Comparison of ENCODE assay signal across 8 mouse cellular contexts in genomic region chr9:22156497-22157245, GRCm38 (mm10). TPM values are rescaled to one million over a fixed set of nuclear protein-coding genes. Genes with fewer than 3 reads are reported as not detected.
DNase-seq lines count a peak whose midpoint lies in the region; ATAC-seq and TF ChIP-seq lines count a peak whose summit lies in the region.

Gene Pigyl, plus strand, starts transcription at chr9:22156846.

- TF ChIP-seq CTCF in liver, embryonic 14.5 days (IDR thresholded peaks at IDR 0.05; ENCODE audit: low read depth): peak; percentile 50
- TF ChIP-seq CTCF in stomach, postnatal 0 days (IDR thresholded peaks at IDR 0.05; ENCODE audit: low read depth): peak; percentile 59

- H3K27ac ChIP-seq in forebrain, embryonic 10.5 days: peak within 1 kb of the TSS; percentile 92
- H3K27ac ChIP-seq in heart, embryonic 15.5 days: peak within 1 kb of the TSS; percentile 88
- no peak within 1 kb of the TSS for H3K27ac ChIP-seq in liver, embryonic 14.5 days
- peak within 1 kb of the TSS; percentile 65; the same call in 1 of the 2 replicates for H3K27ac ChIP-seq in neural tube, embryonic 11.5 days (ENCODE audit: low read depth, low read length)
- H3K27ac ChIP-seq in stomach, postnatal 0 days (replicated peaks): peak within 1 kb of the TSS; percentile 93

- H3K4me2 ChIP-seq in heart, embryonic 15.5 days: peak within 1 kb of the TSS; percentile 72
- peak within 1 kb of the TSS; percentile 93 for H3K4me2 ChIP-seq in liver, embryonic 14.5 days (ENCODE audit: low read depth)
- peak within 1 kb of the TSS; percentile 48 for H3K4me2 ChIP-seq in neural tube, embryonic 11.5 days (ENCODE audit: low read depth)
- H3K4me2 ChIP-seq in stomach, postnatal 0 days (replicated peaks; ENCODE audit: low read depth): peak within 1 kb of the TSS; percentile 72

- H3K4me1 ChIP-seq in forebrain, embryonic 10.5 days: peaks cover 22% of the 10 kb centered on the region
- peaks cover 16% of the 10 kb centered on the region for H3K4me1 ChIP-seq in heart, embryonic 15.5 days (replicated peaks)
- peaks cover 6 to 10% of the 10 kb centered on the region in 2 experiments for H3K4me1 ChIP-seq in liver, embryonic 14.5 days (replicated peaks; ENCODE audit: control insufficient read depth in 2 of 2, insufficient read depth in 2 of 2, low read length in 1 of 2)
- peaks cover 6% of the 10 kb centered on the region; the same call in 1 of the 2 replicates for H3K4me1 ChIP-seq in neural tube, embryonic 11.5 days (ENCODE audit: control insufficient read depth, insufficient read depth, low read length)
- H3K4me1 ChIP-seq in stomach, postnatal 0 days (replicated peaks; ENCODE audit: control insufficient read depth, insufficient read depth): 0 out of 2 replicates have a peak, but pooled peaks cover 5% of the 10 kb centered on the region

- H3K4me3 ChIP-seq in forebrain, embryonic 10.5 days: peak within 1 kb of the TSS; percentile 76
- H3K4me3 ChIP-seq in heart, embryonic 15.5 days: peak within 1 kb of the TSS; percentile 76
- peak within 1 kb of the TSS; percentile 85 to 87 for H3K4me3 ChIP-seq in liver, embryonic 14.5 days (ENCODE audit: insufficient read depth in 1 of 2, low read depth in 2 of 2, low read length in 2 of 2)
- peak within 1 kb of the TSS; percentile 63 for H3K4me3 ChIP-seq in neural tube, embryonic 11.5 days (ENCODE audit: low read depth, low read length)
- H3K4me3 ChIP-seq in stomach, postnatal 0 days (ENCODE audit: low read depth, low read length): peak within 1 kb of the TSS; percentile 65

- H3K9ac ChIP-seq in heart, embryonic 15.5 days: peak within 1 kb of the TSS; percentile 81
- H3K9ac ChIP-seq in liver, embryonic 14.5 days (replicated peaks): peak within 1 kb of the TSS; percentile 88
- peak within 1 kb of the TSS; percentile 78 for H3K9ac ChIP-seq in neural tube, embryonic 11.5 days (ENCODE audit: low read length)
- peak within 1 kb of the TSS; percentile 93 for H3K9ac ChIP-seq in stomach, postnatal 0 days (ENCODE audit: low read length)

- peaks cover 12% of the 10 kb centered on the region for H3K27me3 ChIP-seq in forebrain, embryonic 10.5 days (ENCODE audit: poor library complexity, severe bottlenecking)
- H3K27me3 ChIP-seq in heart, embryonic 15.5 days: no peaks in the 10 kb centered on the region
- H3K27me3 ChIP-seq in liver, embryonic 14.5 days (ENCODE audit: control insufficient read depth, insufficient read depth, low read length): no peaks in the 10 kb centered on the region; the same call in 1 of the 2 replicates
- no peaks in the 10 kb centered on the region for H3K27me3 ChIP-seq in neural tube, embryonic 11.5 days (ENCODE audit: control insufficient read depth, insufficient read depth, low read length)
- H3K27me3 ChIP-seq in stomach, postnatal 0 days (ENCODE audit: control insufficient read depth, insufficient read depth, low read length): no peaks in the 10 kb centered on the region

- no peaks in the 10 kb centered on the region for H3K9me3 ChIP-seq in forebrain, embryonic 10.5 days
- no peaks in the 10 kb centered on the region for H3K9me3 ChIP-seq in heart, embryonic 15.5 days (replicated peaks)
- no peaks in the 10 kb centered on the region for H3K9me3 ChIP-seq in liver, embryonic 14.5 days (ENCODE audit: control insufficient read depth, low read length)
- H3K9me3 ChIP-seq in neural tube, embryonic 11.5 days (ENCODE audit: control insufficient read depth, low read length): no peaks in the 10 kb centered on the region
- H3K9me3 ChIP-seq in stomach, postnatal 0 days (ENCODE audit: control insufficient read depth, low read length): no peaks in the 10 kb centered on the region

- peak; percentile 94 for ATAC-seq in CD4-positive, CD25-positive, alpha-beta regulatory T cell, adult 4 months
- peak; percentile 99 for ATAC-seq in heart, embryonic 15.5 days (replicated peaks; ENCODE audit: insufficient number of reproducible peaks, insufficient read depth, low FRiP score, low read depth)
- ATAC-seq in liver, embryonic 14.5 days (ENCODE audit: insufficient read depth): peak; percentile 97
- ATAC-seq in neural tube, embryonic 11.5 days (ENCODE audit: insufficient read depth, low FRiP score, low TSS enrichment): peak; percentile 98
- peak; percentile 98 for ATAC-seq in stomach, postnatal 0 days (ENCODE audit: low FRiP score, low TSS enrichment)

- peak; percentile 99 for DNase-seq in c-Kit-negative CD71-positive TER-119-positive erythroid progenitor cells, embryonic 14.5 days (ENCODE audit: low read depth, low spot score)
- DNase-seq in forebrain, embryonic 10.5 days (ENCODE audit: extremely low spot score, low spot score): peak; percentile 97
- peak; percentile 100 for DNase-seq in kidney, postnatal 25 days
- peak; percentile 98 to 99 (median 99) for DNase-seq in liver, embryonic 14.5 days (ENCODE audit: low read depth in 3 of 3, low spot score in 3 of 3)
- DNase-seq in neural tube, embryonic 11.5 days (ENCODE audit: low spot score): peak; percentile 99
- DNase-seq in stomach, postnatal 0 days (ENCODE audit: low spot score): peak; percentile 99

- under 1% methylated on average over 65 of the region's 65 CpGs for WGBS in forebrain, embryonic 10.5 days
- under 1% methylated on average over 65 of the region's 65 CpGs for WGBS in heart, embryonic 15.5 days
- WGBS in liver, embryonic 14.5 days (ENCODE audit: insufficient replicate concordance): under 1% methylated on average over 65 of the region's 65 CpGs
- WGBS in neural tube, embryonic 11.5 days: under 1% methylated on average over 65 of the region's 65 CpGs
- WGBS in stomach, postnatal 0 days: under 1% methylated on average over 65 of the region's 65 CpGs

- H3K36me3 ChIP-seq in forebrain, embryonic 10.5 days (replicated peaks): peaks cover 11% of the 10 kb centered on the region
- no peaks in the 10 kb centered on the region for H3K36me3 ChIP-seq in heart, embryonic 15.5 days
- no peaks in the 10 kb centered on the region for H3K36me3 ChIP-seq in liver, embryonic 14.5 days (replicated peaks; ENCODE audit: control insufficient read depth, insufficient read depth, low read depth)
- no peaks in the 10 kb centered on the region for H3K36me3 ChIP-seq in neural tube, embryonic 11.5 days (ENCODE audit: control insufficient read depth, insufficient read depth, low read length)
- H3K36me3 ChIP-seq in stomach, postnatal 0 days (ENCODE audit: control insufficient read depth, insufficient read depth, low read length): no peaks in the 10 kb centered on the region

- no peak for TF ChIP-seq EP300 in liver, embryonic 14.5 days (IDR thresholded peaks at IDR 0.05; ENCODE audit: low read depth)
- TF ChIP-seq EP300 in stomach, postnatal 0 days (optimal IDR thresholded peaks at IDR 0.05): no peak

RNA-seq across cellular contexts. Expression of gene Pigyl, which starts in this region (rescaled TPM):
- 10 to 100 TPM; 45.4 to 48.7 TPM for polyA plus RNA-seq in CD4-positive, CD25-positive, alpha-beta regulatory T cell, adult 4 months (2017; shearing (Covaris generic))
- polyA plus RNA-seq in forebrain, embryonic 10.5 days (2016; fragmentation: Nextera tagmentation; extraction: Ambion mirVana): 53.3 and 56.9 TPM in 2 replicates
- polyA plus RNA-seq in heart, embryonic 15.5 days (2015; fragmentation: Nextera tagmentation; extraction: Ambion mirVana): 48.6 and 49.2 TPM in 2 replicates
- 17.5 and 26.4 TPM in 2 replicates for polyA plus RNA-seq in liver, embryonic 14.5 days (2012; rRNA removed)
- 41.5 and 42.1 TPM in 2 replicates for polyA plus RNA-seq in liver, embryonic 14.5 days (2014; fragmentation: Nextera tagmentation; extraction: Ambion mirVana)
- polyA plus RNA-seq in neural tube, embryonic 11.5 days (2014; fragmentation: Nextera tagmentation; extraction: Ambion mirVana): 59.6 and 59.7 TPM in 2 replicates
- 99.2 and 106 TPM in 2 replicates for polyA plus RNA-seq in stomach, postnatal 0 days (2015; fragmentation: Nextera tagmentation; extraction: Ambion mirVana)
